Mouse (Mus musculus) olfactory bulb, adult 2 months (tissue): ENCODE measurements around the gene Tmem97. TPM values are rescaled to one million over a fixed set of nuclear protein-coding genes. Genes with fewer than 3 reads are reported as not detected.
"Not testable (repeated sequence)": the region's sequence is repeated elsewhere in the genome, so short reads cannot be mapped to it uniquely, and the experiment has no call there.

ENCODE experiments used
- H3K27ac ChIP-seq: fragments of 200-500 bp; 2 replicates; pipeline ENCODE4 v1.5.1; 2012; ENCODE audit warnings: low read depth, low read length; ENCODE audit not compliant: insufficient read depth
- H3K4me1 ChIP-seq: fragments of 200-500 bp; 2 replicates; pipeline ENCODE4 v1.6.1; 2012; ENCODE audit warnings: low read length; ENCODE audit not compliant: control insufficient read depth, insufficient read depth
- H3K4me3 ChIP-seq: fragments of 200-500 bp; 2 replicates; pipeline ENCODE4 v1.5.1; 2012; ENCODE audit warnings: mild to moderate bottlenecking, low read depth, low read length, moderate library complexity; ENCODE audit not compliant: insufficient read depth
- CTCF ChIP-seq: fragments of 200-500 bp; IDR thresholded peaks from 2 replicates; pipeline ENCODE4 v1.5.1; 2012; ENCODE audit warnings: low read depth, mild to moderate bottlenecking, low read length, moderate library complexity; ENCODE audit not compliant: insufficient read depth
- POLR2A ChIP-seq: fragments of 200-500 bp; IDR thresholded peaks from 2 replicates; pipeline ENCODE4 v1.6.1; 2012; ENCODE audit warnings: mild to moderate bottlenecking, low read depth, low read length, moderate library complexity; ENCODE audit not compliant: insufficient read depth
- WGBS: fragments of 180-500 bp; shearing (Covaris S2); methylation state at CpG from one replicate; pipeline ENCODE4 v1.1.7; 2018; 5-methylcytosine and 5-hydroxymethylcytosine counted together
- polyA plus RNA-seq: library from polyadenylated mRNA; stranded (reverse); fragments of >200 nt; gene quantifications from 2 replicates; pipeline ENCODE4 v1.2.4, GENCODE M21; 2012; ENCODE audit warnings: low replicate concordance; ENCODE audit not compliant: missing spikeins, insufficient read depth, insufficient read length

The Tmem97 gene
- polyA plus RNA-seq, 1 experiment: not detected

DNA sequence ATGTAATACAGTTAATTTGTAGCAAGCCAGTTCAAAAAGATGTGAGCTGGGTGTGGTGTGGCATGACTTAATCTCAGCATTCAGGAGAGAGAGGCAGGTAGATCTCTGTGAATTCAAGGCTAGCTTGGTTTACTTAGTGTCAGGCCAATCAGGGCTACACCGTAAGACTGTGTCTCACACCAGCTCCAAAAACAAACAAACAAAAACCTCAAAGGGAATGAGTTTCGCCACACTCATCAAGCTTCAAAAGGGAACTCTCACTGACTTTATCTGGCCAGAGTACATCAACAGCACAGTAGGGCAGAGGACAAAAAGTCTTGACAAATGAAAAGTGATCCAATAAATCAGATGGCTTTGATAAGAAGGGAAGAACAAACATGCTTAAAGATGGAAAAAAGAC, 24.4 kb upstream of the Tmem97 start:
- H3K27ac ChIP-seq: no peak overlapping the region
- TF ChIP-seq POLR2A: no peak
- TF ChIP-seq CTCF: no peak
- H3K4me1 ChIP-seq: no peaks in the 10 kb centered on the region
- WGBS: 82% methylated on average over 2 of the region's 2 CpGs
- no peak overlapping the region for H3K4me3 ChIP-seq

DNA sequence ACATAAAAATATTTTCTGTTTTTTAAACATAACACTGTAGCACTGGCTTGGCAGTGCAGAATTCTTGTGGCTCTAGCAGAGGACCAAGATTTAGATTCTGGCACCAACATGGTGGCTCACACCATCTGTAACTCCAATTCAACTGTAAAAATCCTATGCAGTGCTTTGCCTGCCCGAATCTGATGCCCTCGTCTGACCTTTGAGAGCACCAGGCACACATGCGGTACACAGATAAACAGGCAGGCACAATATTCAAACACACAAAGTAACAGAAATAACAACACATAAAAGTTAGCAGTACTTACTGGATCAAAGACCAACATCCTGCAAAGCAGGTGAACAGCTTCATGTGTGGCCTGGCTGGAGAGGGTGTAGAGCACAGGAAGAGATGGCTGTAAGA, 24.0 kb upstream of the Tmem97 start:
- no peak overlapping the region for H3K4me3 ChIP-seq
- H3K27ac ChIP-seq: no peak overlapping the region
- no peaks in the 10 kb centered on the region for H3K4me1 ChIP-seq
- no peak for TF ChIP-seq CTCF
- TF ChIP-seq POLR2A: no peak
- WGBS: 87% methylated on average over 3 of the region's 3 CpGs

DNA sequence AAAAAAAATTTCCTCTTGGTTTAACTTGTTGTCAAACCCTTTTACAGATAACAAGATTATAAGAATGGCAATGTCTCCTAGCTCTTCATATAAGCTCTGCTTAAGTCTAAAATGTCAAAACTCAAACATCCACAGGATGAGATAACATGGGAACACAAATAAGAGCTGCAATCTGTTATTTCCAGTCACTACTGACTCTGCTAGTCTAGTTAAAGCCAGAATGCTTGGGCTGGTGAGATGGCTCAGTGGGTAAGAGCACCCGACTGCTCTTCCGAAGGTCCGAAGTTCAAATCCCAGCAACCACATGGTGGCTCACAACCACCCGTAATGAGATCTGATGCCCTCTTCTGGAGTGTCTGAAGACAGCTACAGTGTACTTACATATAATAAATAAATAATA, 23.5 kb upstream of the Tmem97 start:
- not testable (repeated sequence) for H3K27ac ChIP-seq, H3K4me1 ChIP-seq, H3K4me3 ChIP-seq
- WGBS: 93% methylated on average over 4 of the region's 4 CpGs

GRCm38 (mm10) chr11:78571854-78572253, 21.3 kb upstream of the Tmem97 start:
- Histone ChIP-seq H3K4me3 (no peak overlapping the region), H3K27ac (no peak overlapping the region), H3K4me1 (peaks cover 5% of the 10 kb centered on the region; the same call in 1 of the 2 replicates)
- WGBS: 82% methylated on average over 6 of the region's 6 CpGs
- TF ChIP-seq POLR2A (no peak), CTCF (no peak)

- no peak overlapping the region for H3K4me3 ChIP-seq
Observed at GRCm38 (mm10) chr11:78571441-78571840, 20.9 kb upstream of the Tmem97 start.

DNA sequence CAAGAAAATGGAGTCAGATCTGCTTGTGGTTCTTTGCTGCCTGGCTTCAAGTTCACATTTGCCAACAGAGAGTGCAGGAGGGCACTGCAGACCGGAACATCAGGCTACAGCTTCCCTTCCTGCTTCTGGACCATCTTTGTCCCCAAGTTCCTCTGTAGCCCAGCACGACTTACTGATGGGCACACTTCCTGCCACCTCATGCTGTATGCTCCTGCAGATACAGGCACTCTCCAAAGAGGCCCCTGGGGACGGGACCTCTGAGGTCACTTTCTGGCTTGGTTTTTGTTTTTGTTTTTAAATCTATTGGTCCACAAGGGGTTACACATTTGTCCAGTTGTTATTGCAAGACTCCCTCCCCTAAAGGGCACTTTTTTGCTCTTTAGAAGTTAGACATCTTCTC, 19.2 kb upstream of the Tmem97 start:
- no peak for TF ChIP-seq CTCF
- TF ChIP-seq POLR2A: no peak
- 79% methylated on average over 3 of the region's 3 CpGs for WGBS
- Histone ChIP-seq H3K4me3 (no peak overlapping the region), H3K27ac (no peak overlapping the region), H3K4me1 (peaks cover 5% of the 10 kb centered on the region; the same call in 1 of the 2 replicates)

More at GRCm38 (mm10) chr11:78571441-78571840, 20.9 kb upstream of the Tmem97 start:
- TF ChIP-seq POLR2A (no peak), CTCF (no peak)
- WGBS: 65% methylated on average over 8 of the region's 8 CpGs
- Histone ChIP-seq H3K27ac (no peak overlapping the region), H3K4me1 (peaks cover 5% of the 10 kb centered on the region; the same call in 1 of the 2 replicates)

DNA sequence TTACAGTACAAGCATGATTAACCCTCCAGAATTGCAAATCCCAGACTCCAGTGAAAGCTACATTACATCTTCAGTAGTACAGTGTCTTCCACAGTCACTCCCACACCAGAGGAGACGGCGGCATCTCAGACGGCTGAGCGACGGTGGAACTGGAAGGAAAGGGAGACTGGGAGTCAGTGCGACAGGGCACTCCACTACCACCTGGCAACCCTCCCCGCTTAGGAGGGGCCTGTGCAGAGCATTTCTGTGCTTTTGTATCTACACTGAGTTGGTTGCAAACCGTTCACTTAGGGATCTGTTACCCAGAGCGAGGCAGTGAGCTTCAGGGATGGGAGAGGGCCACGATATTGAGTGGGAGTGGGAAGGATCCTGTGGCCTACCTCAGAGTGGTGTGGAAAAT, 18.2 kb upstream of the Tmem97 start:
- peaks cover 5% of the 10 kb centered on the region; the same call in 1 of the 2 replicates for H3K4me1 ChIP-seq
- H3K27ac ChIP-seq: no peak overlapping the region
- WGBS: 54% methylated on average over 10 of the region's 10 CpGs
- H3K4me3 ChIP-seq: no peak overlapping the region
- TF ChIP-seq CTCF: no peak
- no peak for TF ChIP-seq POLR2A

DNA sequence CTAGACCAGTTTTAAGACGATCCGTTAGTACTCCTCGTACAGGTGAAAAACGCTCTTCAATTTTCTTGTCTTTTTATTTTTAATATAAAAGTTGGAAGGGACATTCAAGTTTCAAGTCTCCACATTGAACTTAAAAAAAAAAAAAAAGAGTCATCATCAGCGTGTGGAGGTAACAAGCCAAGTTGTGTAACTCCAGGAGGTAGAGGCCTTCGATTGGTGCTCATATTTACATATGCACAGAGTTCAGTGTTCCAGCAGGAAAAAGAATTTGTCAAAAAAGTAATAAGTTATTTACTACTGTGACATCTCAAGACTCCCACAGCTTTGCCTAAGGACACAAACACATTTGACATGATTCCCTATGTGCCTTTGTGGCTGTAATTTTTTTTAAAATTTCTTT, 17.0 kb upstream of the Tmem97 start:
- 91% methylated on average over 6 of the region's 6 CpGs for WGBS
- Histone ChIP-seq H3K4me3 (no peak overlapping the region), H3K4me1 (peaks cover 5% of the 10 kb centered on the region; the same call in 1 of the 2 replicates), H3K27ac (no peak overlapping the region)
- no peak for TF ChIP-seq CTCF
- no peak for TF ChIP-seq POLR2A

DNA sequence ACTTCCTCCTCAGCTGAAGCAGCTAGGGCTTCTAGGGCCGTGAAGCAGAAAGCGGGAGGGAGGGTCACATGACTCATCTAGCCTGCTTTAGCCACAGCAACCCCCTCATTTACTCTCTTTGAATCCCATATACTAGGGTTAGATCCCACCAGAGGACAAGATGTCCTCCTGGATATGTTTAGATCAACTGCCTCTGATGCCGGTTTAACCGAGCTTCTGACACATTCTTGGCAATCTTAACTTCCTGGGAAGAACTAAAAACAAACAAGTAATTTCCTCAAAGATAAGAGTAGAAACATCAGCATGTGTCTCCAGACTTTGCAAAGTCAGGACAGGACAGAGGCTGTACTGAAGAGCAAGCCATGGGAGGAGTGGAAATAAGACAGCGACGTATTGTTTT, 16.2 kb upstream of the Tmem97 start:
- Histone ChIP-seq H3K4me1 (peaks cover 5% of the 10 kb centered on the region; the same call in 1 of the 2 replicates), H3K4me3 (no peak overlapping the region), H3K27ac (no peak overlapping the region)
- TF ChIP-seq CTCF: no peak
- TF ChIP-seq POLR2A: no peak
- 36% methylated on average over 6 of the region's 6 CpGs for WGBS

- Histone ChIP-seq H3K4me1 (no peaks in the 10 kb centered on the region), H3K4me3 (no peak overlapping the region), H3K27ac (no peak overlapping the region)
- 11% methylated on average over 4 of the region's 4 CpGs for WGBS
- TF ChIP-seq CTCF: no peak
- TF ChIP-seq POLR2A: no peak
Observed at GRCm38 (mm10) chr11:78560447-78560846, 9.9 kb upstream of the Tmem97 start.
